Mouse (Mus musculus) urinary bladder, postnatal 10 days (tissue): ENCODE measurements around the gene Mtch1.
"Not testable (repeated sequence)": the region's sequence is repeated elsewhere in the genome, so short reads cannot be mapped to it uniquely, and the experiment has no call there.

Source experiments
- DNase-seq: peaks from one replicate; pipeline ENCODE4 v3.0.0; 2022; ENCODE audit warnings: low spot score

Gene Mtch1

GRCm38 (mm10) chr17:29361982-29362691 is 14.4 kb upstream of the Mtch1 start:
- DNase-seq, result no peak

GRCm38 (mm10) chr17:29360761-29361221 is 13.1 kb upstream of the Mtch1 start, which contains the start of gene Fgd2:
Fgd2 (plus strand) TSS chr17:29360914.
- no peak for DNase-seq

- DNase-seq, result no peak
Observed at GRCm38 (mm10) chr17:29358928-29359327, 11.2 kb upstream of the Mtch1 start.

- DNase-seq, result no peak
Observed at GRCm38 (mm10) chr17:29356882-29357281, 9.1 kb upstream of the Mtch1 start.

- DNase-seq, result no peak
Observed at GRCm38 (mm10) chr17:29356479-29356856, 8.7 kb upstream of the Mtch1 start.

GRCm38 (mm10) chr17:29355841-29356478 is 8.2 kb upstream of the Mtch1 start:
- DNase-seq, result no peak

GRCm38 (mm10) chr17:29355461-29355840 is 7.7 kb upstream of the Mtch1 start:
- DNase-seq, result no peak

- not testable (repeated sequence) for DNase-seq
Observed at GRCm38 (mm10) chr17:29351056-29351455, 3.3 kb upstream of the Mtch1 start.

- no peak for DNase-seq
Observed at GRCm38 (mm10) chr17:29348996-29349395, 1.3 kb upstream of the Mtch1 start.

- DNase-seq, result no peak
Observed at GRCm38 (mm10) chr17:29347126-29347644, 549 bp downstream of the Mtch1 start.

- no peak for DNase-seq
Observed at GRCm38 (mm10) chr17:29346496-29347125, 1.1 kb downstream of the Mtch1 start.

- DNase-seq, result no peak
Observed at GRCm38 (mm10) chr17:29345272-29345671, 2.5 kb downstream of the Mtch1 start.

- no peak for DNase-seq
Observed at GRCm38 (mm10) chr17:29343241-29343640, 4.5 kb downstream of the Mtch1 start.

- no peak for DNase-seq
Observed at GRCm38 (mm10) chr17:29342010-29342910, 5.5 kb downstream of the Mtch1 start.

GRCm38 (mm10) chr17:29341591-29342003 is 6.1 kb downstream of the Mtch1 start:
- DNase-seq, result no peak

- DNase-seq, result no peak
Observed at GRCm38 (mm10) chr17:29340406-29341261, 7.1 kb downstream of the Mtch1 start.

GRCm38 (mm10) chr17:29339170-29339768 is 8.5 kb downstream of the Mtch1 start:
- no peak for DNase-seq

- no peak for DNase-seq
Observed at GRCm38 (mm10) chr17:29337979-29338823, 9.5 kb downstream of the Mtch1 start.

GRCm38 (mm10) chr17:29336266-29336990 is 11.3 kb downstream of the Mtch1 start:
- no peak for DNase-seq
